Mouse (Mus musculus): ENCODE data around the gene Snrpd3. TPM values are rescaled to one million over a fixed set of nuclear protein-coding genes. Genes with fewer than 3 reads are reported as not detected.
"Not testable (repeated sequence)": the region's sequence is repeated elsewhere in the genome, so short reads cannot be mapped to it uniquely, and the experiment has no call there.

The Snrpd3 gene
- total RNA-seq, 2 experiments from 2014 or later = 114 to 124 TPM

DNA sequence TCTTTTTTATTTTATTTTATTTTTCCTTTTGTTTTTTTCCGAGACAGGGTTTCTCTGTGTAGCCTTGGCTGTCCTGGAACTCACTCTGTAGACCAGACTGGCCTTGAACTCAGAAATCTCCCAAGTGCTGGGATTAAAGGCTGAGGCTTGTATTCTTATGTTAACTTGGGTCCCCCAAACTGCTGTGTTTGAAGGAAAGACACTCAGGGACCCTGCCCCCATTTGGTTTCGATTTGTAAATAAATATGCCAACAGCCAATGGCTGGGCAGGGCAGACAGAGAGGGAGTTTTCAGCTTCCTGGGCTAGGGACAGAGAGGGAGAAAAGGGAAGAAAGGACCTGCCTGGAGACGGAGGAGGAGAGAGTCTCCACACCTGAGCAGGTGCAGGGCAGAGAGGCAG lies 17.6 kb upstream of the Snrpd3 start:
- DNase-seq (ENCODE audit: low spot score in 2 of 2) = no peak

DNA sequence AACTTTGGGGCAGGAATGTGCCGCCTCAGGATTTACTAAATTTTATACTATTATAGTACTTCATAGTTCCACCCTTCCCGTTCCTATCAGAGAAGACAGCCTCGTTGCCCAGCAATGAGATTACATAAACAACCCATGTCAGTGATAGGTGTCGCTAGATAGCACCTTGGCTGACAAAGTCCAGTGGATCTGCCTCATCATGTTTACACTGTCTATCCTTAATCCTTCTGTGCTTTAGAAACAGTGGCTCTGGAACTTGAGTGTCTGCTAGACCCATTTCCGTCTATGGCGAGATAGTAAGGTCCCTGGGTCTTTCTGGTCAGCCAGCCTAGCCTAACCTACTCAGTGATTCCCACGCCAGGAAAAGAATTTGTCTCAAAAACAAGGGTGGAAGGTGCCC lies 17.0 kb upstream of the Snrpd3 start:
- DNase-seq (ENCODE audit: low spot score in 2 of 2) = no peak

DNA sequence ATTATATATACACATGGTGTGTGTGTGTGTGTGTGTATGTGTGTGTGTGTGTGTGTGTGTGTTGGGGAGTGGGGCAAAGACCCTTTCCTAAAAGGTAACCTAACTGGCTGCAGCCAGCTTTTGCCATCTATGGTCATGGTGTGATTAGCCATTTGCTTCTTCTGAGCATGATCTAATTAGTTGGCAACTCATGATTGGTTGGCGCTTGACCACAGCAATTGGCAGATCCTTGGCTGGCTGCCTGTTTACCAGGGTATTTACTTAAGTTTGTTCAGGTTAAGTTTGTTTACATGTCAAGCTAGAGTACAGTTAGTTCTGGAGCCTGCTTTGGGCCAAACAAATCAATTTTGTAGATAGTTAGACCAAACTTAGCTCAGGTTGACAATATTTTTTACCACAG lies 15.7 kb upstream of the Snrpd3 start:
- no peak for DNase-seq (ENCODE audit: low spot score in 2 of 2)

DNA sequence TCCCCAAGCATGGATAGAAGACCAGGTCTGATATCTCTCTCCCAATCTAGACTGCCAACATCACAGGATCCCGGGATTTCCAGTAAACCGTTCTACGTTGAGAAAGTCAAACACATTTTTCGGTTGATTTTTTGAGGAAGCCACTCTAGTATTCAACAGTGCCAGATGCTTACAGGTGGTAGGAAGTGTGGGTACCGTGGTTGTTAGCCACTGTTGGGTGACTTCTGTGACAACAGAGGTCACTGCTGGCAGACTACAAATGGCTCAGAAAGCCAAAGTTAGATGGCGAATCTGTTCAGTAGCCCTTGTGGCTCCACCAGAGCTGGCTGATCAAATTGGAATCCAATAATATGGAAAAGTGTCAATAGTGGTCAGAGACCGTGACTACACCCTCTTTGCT lies 13.7 kb upstream of the Snrpd3 start:
- DNase-seq (ENCODE audit: low spot score in 2 of 2) = no peak

DNA sequence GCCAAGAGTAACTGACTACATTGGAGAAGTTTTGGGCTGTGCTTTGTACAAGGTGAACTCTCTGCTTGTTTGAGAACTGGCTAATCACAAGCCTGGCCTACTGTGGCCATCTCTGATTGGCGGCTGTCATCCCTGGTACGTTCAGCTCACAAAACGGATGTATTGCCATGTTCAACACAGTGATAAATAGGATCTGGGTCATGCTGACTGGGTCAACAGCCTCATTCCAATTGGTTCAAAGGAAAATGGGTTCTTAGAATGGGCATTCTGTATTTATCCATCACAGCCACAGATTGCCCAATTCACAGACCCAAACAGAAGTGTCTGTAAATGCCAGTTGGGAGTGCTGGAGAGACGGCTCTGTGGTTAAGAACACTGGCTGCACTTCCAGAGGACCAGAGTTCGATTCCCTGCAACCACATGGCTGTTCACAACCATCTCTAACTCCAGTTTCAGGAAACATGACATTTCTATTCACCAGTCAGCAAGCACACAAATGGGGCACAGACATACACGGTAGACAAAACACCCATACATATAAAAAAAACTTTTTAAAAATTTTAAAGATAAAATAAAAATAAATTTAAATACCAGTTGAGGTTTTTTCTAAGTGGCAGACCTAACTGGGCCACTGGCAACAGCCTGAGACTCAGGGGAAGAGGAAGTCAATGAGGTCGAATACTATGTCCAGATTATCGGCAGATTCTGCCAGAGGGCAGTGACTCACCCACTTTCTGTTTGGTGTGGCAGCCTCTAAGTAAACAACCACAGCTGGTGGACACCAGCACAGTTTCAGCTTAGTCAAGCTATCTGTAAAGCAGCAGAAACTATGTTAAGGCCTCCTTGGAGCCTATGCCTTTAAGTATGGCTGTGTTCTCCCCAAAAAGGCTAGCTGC lies 12.9 kb upstream of the Snrpd3 start:
- DNase-seq (ENCODE audit: low spot score in 2 of 2) = no peak

DNA sequence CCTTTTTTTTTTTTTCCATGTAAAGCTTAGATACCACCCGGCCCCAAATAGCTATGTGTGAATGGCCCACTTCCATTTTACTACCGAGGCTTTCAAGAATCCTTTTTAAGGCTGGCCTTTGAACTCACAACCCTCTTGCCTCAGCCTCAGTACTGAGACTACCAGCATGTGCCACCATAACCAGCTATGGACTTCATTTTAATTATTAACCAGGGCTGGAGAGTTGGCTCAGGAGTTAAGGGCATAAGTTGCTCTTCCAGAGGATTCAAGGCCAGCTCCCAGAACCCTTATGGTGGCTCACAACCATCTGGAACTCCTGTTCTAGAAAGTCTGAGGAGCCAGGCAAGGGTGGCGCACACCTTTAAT lies 12.2 kb upstream of the Snrpd3 start:
- DNase-seq (ENCODE audit: low spot score in 2 of 2) = no peak

DNA sequence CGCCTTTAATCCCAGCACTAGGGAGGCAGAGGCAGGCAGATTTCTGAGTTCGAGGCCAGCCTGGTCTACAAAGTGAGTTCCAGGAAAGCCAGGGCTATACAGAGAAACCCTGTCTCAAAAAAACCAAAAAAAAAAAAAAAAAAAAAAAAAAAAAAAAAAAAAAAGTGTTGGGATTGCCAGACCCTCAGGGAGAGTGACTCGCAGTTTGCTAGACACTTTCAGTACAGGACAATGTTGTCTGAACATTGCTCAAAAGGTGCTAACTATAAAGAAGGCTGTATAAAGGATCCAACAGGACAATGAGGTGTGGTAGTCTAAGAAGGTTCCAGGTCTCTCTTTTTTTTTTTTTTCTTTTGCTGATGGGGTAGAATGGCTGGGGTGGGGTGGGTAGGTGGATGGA lies 11.4 kb upstream of the Snrpd3 start:
- DNase-seq (ENCODE audit: low spot score in 2 of 2) = not testable (repeated sequence)

DNA sequence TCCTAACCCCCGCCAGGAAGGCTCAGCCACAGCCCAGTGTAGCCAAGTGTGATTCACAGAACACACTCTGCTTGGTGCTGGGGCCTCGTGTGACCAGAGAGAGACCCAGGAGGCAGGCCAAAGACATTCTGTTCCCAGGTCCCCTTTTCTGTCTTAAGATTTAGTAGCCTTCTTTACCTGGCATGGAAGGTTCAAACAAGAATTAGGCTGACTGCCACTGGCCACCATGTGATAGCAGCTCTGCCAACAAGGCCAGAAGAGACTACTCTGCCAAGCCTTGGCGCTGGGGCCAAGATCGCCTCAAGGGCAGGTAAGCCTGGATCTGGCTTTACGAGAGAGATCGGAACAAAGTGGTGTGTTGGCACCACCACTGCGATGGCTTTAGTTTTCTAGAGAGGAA lies 6.9 kb upstream of the Snrpd3 start:
- DNase-seq (ENCODE audit: low spot score in 2 of 2) = no peak

DNA sequence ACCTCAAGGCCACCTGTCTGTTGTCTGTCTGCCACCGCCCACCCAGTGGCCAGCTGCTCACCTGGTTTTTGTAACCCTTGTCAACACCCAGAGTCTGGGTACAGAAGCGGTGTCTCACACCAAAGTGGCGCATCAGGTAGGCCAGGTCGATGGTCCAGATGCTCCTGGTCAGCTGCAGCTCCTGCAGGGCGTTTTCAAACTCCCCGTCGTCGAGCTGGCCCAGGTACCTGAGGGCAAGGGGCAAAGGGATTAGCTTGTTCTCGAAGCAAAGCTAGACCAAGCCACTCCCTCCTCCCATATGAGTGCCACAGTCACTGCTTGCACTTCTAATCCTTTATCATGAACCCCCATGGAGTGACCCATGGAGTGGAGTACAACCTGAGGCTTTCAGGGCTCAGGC lies 6.3 kb upstream of the Snrpd3 start:
- DNase-seq (ENCODE audit: low spot score in 2 of 2) = no peak

DNA sequence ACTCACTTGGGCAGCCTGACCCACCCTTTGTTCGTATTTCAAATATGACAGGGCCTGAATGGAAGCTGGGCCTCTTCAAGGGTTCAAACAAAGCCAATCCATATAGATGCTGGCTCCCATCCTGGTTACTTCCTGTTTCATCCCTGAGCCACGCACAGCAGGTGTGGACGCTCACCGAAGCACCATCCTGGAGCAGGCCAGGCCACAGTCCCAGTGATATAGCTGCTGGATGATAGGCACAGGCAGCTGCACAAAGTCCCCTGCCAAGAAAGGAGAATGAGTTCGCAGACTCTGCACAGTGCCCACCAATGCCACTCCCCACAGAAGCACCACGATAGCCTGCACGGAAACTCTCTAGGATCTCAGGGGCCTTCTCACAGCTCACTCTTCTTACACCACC lies 5.5 kb upstream of the Snrpd3 start:
- DNase-seq (ENCODE audit: low spot score in 2 of 2) = no peak

DNA sequence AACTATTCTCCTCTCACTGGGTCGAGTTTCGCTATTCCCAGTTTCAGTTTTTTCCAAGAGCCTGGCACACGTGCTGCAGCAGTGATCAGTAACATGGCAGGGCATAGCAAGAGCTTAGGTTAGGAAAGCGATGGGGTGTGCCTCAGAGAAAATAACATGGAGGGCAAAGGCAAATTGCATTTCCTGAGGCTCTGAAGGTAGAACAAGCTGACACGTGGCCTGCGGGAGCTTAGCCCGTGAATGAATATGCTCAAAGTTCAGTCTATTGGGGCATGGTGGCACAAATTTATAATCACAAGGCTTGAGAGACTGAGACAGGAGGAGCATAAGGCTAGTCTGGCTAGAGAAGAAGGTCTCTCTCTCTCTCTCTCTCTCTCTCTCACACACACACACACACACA lies 4.6 kb upstream of the Snrpd3 start:
- DNase-seq (ENCODE audit: low spot score in 2 of 2) = no peak

DNA sequence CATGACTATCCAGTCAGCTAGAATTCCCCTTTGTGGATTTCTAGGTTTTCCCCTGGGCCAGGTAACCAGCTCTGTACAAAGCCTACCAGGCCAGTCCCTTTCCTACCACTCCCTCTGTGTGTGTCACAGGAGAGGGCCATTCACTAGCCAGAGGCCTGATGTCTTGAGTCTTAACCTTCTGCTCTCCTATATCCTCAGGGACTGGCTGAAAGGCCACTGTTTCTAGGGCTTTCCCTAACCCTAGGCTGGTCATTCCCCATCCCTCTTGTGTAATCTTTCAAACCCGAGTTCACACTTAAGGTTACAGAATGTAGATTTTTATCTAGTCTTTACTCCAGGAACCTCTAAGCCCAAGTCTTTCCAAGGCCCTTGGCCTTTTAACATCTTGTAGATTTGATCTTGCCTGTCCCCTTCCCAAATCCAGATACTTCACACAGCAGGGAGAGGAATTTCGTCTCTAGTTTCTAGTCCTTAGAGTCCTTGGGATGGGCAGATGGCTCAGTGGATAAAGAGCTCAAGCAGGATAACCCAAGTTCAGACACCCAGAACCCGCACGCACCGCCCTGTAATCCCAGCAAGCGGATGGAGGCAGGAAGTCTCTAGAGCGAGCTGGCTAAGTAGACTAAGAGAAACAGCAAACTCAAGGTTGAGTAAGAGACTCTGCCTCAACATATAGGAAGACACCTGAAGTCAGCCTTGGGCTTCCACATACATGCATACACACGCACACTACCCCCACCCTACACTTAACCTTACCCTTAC lies 3.9 kb upstream of the Snrpd3 start:
- DNase-seq (ENCODE audit: low spot score in 2 of 2) = no peak

DNA sequence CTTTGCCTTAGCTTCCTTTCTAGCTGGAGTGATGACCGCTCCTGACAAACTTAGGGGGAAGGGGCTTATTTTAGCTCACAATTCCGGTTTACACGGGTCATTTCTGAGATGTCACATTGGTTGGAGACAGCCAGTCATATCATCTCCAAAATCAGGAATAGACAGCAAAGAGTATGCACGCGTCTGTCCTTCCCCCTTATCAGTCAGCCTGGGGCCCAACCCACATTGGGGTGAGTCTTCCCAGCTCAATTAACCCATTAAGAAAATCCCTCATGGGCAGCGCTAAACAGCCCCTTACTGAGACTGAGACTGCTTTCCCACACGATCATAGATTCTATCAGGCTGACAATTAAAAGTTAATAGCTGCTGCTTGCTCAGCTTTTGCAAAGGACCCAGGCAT lies 3.0 kb upstream of the Snrpd3 start:
- no peak for DNase-seq (ENCODE audit: low spot score in 2 of 2)

DNA sequence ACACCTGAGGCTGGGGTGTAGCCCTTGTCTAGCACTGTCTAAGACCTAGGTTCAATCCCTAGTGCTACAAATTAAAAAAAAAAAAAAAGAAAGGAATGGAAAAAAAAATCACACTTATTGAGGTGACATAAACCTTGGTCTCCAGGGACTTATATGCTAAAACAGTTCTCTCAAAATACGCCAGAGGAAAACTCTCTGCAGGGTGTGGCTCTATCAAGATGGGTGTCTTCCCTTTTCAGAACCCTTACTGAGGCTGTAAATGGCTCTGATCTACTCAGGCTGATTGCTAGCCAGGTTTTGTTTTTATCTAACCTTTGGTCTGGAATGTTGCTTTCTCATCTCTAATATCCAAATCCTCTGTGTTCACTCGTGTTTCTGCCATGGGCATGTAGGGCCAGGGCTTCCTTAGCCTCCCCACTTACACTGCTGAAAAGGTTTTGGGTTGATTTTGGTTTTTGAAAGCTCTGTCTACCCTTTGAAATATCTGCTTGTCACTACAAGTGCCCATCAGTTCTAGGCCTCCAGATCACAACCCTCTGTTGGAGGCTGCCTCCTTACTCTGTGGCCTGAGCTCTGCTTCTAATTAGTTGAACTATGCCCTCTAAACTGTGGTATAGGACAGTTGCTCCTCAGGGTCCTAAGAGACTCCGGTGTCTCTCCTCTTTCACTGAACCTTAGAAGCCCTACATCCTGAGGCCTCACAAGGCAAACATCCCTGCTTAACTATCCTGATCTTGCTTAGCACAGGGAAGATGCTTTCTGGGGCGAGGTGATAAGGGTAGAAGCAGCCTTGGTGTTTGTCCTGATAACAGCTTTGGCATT lies 1.9 kb upstream of the Snrpd3 start:
- no peak for DNase-seq (ENCODE audit: low spot score in 2 of 2)

DNA sequence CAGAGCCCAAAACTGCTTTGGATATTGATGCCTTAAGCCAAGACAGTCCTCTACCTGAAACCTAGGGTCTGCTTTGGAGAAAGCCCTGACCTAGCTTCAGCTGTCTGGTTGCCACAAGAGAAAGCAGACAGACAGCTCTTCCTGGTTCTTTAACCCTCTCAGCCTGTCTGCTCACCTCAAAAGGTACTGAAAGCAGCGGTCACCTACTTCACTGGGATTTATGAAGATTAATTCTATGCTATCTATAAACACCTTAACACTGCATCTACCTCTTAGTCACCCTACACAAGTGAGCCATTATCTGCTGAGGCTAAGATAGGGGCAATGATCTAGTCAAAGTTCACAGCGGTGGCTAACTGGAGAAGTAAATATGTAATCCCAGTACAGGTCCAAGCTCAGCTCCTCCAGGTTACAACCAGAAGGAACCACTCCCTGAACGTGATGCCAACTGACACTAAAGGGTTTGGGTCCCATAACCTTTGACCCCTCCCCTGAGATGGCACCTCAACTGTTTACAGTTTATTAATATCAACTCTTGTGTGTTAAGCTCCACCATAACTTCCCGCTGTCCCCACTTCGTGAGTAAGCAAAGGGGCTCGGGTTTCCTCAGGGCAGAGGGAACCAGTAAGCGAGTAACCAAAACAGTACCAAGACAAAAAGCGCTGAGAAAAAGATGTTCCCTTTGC lies 1.2 kb upstream of the Snrpd3 start:
- DNase-seq (ENCODE audit: low spot score in 2 of 2) = no peak

DNA sequence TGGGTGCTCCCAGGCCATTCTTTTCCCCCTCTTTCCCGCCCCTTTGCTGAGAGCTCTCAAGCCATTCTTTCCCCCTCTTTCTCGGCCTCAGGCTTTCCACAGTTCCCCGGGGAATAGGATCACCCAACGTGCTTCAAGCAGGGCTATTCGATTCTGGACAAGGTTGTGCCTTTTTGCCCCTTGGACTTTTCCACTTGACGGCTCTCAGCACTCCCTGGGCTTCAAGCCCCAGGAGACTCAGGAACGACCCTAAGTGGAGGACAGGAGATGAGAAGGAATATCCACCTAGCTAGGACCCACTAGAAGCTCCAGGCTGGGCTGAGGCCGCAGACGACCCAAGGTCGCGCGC lies 653 bp upstream of the Snrpd3 start:
- DNase-seq (ENCODE audit: low spot score in 2 of 2) = no peak

DNA sequence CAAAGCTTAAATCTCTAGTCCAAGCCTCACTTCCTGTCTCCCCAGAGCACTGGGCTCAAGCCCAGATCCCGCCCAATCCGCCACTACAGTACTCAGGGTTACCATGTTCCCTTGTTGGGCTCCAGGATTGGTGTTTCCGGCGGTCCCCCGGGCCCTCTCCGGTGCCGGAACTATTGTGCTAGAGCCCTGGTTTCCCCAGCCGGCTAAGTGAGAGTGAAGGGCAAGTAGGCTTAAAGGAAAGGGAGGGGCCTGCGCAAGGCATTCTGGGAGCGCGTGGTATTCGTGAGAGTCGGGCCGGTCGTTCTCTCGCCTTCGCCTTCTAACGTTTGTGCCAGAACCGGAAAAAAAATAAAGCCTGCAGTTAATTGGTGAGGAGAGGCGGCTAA lies 400 bp downstream of the Snrpd3 start, which contains the start of gene Gucd1:
Gene Gucd1, minus strand, starts transcription at position 215 of the 386 bp plus-strand sequence.
- peak; percentile 84 to 98 for DNase-seq (ENCODE audit: low spot score in 2 of 2)

DNA sequence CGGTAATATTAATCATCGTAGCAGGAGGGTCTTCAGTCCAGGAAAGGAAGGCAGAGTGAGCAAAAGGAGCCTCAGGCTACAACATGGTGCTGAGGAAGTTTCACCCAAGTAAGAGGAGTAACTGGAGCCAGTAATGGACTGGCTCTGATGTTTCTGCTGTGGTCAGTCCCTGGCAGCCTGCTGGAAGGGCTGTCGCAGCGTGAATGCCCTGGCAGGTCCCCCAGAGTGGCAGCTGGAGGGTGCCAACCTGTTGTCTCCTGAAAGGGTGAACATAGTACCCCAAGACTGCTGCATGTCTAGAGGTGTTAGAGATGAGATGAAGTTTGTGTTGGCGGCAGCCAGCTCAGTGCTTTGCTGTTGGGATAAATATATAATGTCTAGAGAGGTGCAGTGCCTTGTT lies 3.2 kb downstream of the Snrpd3 start:
- no peak for DNase-seq (ENCODE audit: low spot score in 2 of 2)

DNA sequence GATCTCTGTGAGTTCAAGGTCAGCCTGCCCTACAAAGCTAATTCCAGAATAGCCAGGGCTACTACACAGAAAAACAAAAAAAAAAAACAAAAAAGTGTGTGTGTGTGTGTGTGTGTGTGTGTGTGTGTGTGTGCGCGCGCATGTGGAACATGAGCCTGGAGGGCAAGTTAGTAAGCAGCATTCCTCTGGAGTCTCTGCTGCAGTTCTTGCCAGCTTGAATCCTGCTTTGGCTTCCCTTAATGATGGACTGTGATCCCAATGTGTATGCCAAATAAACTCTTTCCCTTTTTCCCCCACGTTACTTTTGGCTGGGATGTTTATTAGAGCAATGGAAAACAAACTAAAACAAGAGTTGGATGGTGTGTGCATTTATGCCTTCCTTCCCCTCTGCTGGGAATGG lies 4.3 kb downstream of the Snrpd3 start:
- DNase-seq (ENCODE audit: low spot score in 2 of 2) = no peak

DNA sequence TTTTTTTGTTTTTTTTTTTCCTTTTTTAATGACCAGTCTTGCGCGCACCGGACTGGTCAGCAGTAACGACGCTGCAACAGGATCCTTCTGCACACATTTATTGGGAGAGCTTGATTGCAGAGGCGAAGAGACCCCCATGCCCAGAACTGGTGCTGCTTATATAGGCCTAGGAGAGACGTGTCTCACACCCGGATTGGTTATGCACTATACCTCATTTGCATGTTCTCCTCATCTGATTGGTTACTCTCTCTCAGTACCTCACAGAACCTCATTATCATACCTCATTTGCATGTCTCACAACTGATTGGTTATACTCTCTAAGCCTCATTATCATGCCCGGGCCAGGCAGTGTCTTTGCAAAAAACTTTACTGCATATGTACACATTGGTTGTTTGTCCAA lies 8.1 kb downstream of the Snrpd3 start:
- not testable (repeated sequence) for DNase-seq (ENCODE audit: low spot score in 2 of 2)

DNA sequence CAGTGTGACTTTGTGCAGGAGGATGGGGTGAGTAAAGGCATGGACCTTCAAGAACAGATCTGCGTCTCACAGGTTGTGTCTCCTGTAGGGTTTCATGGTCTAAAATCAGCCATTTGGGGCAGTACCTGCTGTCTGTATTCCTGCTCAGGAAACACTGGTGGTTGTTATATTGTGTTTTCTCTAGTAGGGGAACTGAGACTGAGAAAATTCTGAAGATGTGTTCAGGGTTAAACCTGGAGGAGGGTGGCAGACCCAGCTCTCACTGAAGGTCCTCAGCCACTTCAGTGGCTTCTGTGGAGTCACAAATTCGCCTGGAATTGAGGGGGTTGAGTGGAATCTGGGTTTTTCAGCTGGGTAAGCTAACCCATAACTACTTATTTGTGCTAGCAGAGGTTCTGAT lies 13.0 kb downstream of the Snrpd3 start:
- no peak for DNase-seq (ENCODE audit: low spot score in 2 of 2)

All from adrenal gland, postnatal 4 days (tissue).